Mouse (Mus musculus) CH12.LX (cell line): Measurements from ENCODE around the gene Stard13.

ENCODE experiments used
- CTCF ChIP-seq, 2 experiments: IDR thresholded peaks in 1 of 2; conservative IDR thresholded peaks in 1 of 2; 2 replicates each; pipeline ENCODE4 v1.5.1; 2011 to 2012; ENCODE audit warnings: low read depth in 2 of 2, low read length in 2 of 2, improper control_type of control experiment in 1 of 2, inconsistent platforms in 1 of 2, mild to moderate bottlenecking in 1 of 2, moderate library complexity in 1 of 2
- E2F4 ChIP-seq: IDR thresholded peaks from 2 replicates; pipeline ENCODE4 v1.6.1; 2011; ENCODE audit warnings: low read depth, low read length, improper control_type of control experiment; ENCODE audit not compliant: insufficient replicate concordance
- EP300 ChIP-seq: IDR thresholded peaks from 2 replicates; pipeline ENCODE4 v1.6.1; 2011; ENCODE audit warnings: low read length, improper control_type of control experiment
- MAZ ChIP-seq: IDR thresholded peaks from 2 replicates; pipeline ENCODE4 v1.6.1; 2012; ENCODE audit warnings: low read depth, mild to moderate bottlenecking, inconsistent platforms, low read length, improper control_type of control experiment, moderate library complexity
- NRF1 ChIP-seq: IDR thresholded peaks from 2 replicates; pipeline ENCODE4 v1.6.1; 2014; ENCODE audit warnings: low read depth, mild to moderate bottlenecking, inconsistent platforms, low read length, improper control_type of control experiment, moderate library complexity
- POLR2A ChIP-seq: IDR thresholded peaks from 2 replicates; pipeline ENCODE4 v1.6.1; 2011; ENCODE audit warnings: low read depth, mild to moderate bottlenecking, improper control_type of control experiment, low read length
- RCOR1 ChIP-seq: conservative IDR thresholded peaks from 2 replicates; pipeline ENCODE4 v1.6.1; 2012; ENCODE audit warnings: low read depth, mild to moderate bottlenecking, inconsistent platforms, low read length, improper control_type of control experiment
- TBP ChIP-seq: conservative IDR thresholded peaks from 2 replicates; pipeline ENCODE4 v1.6.1; 2011; ENCODE audit warnings: low read depth, low read length, improper control_type of control experiment
- USF1 ChIP-seq: IDR thresholded peaks from 2 replicates; pipeline ENCODE4 v1.6.1; 2014; ENCODE audit warnings: low read depth, mild to moderate bottlenecking, inconsistent platforms, low read length, improper control_type of control experiment
- ZC3H11A ChIP-seq: IDR thresholded peaks from 2 replicates; pipeline ENCODE4 v1.6.1; 2012; ENCODE audit warnings: low read depth, mild to moderate bottlenecking, inconsistent platforms, low read length, improper control_type of control experiment
- ZNF384 ChIP-seq: IDR thresholded peaks from 2 replicates; pipeline ENCODE4 v1.6.1; 2012; ENCODE audit warnings: low read depth, low read length, improper control_type of control experiment, inconsistent platforms

GRCm38 (mm10) chr5:151231861-151232260 is 1.8 kb downstream of the Stard13 start:
- TF ChIP-seq USF1 (no peak), E2F4 (no peak), MAZ (no peak), ZNF384 (no peak), POLR2A (no peak), EP300 (no peak), CTCF (conservative IDR thresholded peaks at IDR 0.05 in 1 of 2, IDR thresholded peaks at IDR 0.05 in 1 of 2; ENCODE audit: low read depth in 2 of 2, low read length in 2 of 2) (no peak), NRF1 (no peak), TBP (no peak), ZC3H11A (no peak), RCOR1 (no peak)
